Mouse (Mus musculus) lung, embryonic 14.5 days (tissue): ENCODE measurements around the gene Omp. TPM values are rescaled to one million over a fixed set of nuclear protein-coding genes. Genes with fewer than 3 reads are reported as not detected.

Experiments
- ATAC-seq: fragments of 200-750 bp; cut with Nextera tagmentation; 2 replicates; pipeline ENCODE4 v1.8.0; 2017; ENCODE audit warnings: mild to moderate bottlenecking, moderate TSS enrichment, moderate library complexity; ENCODE audit not compliant: insufficient read depth
- DNase-seq: peaks from one replicate; pipeline ENCODE4 v3.0.0-alpha.2; 2015
- H3K27ac ChIP-seq: fragments of 300-500 bp; sonication (generic); 2 replicates; pipeline ENCODE4 v1.5.1; 2014; ENCODE audit warnings: low read depth, mild to moderate bottlenecking, moderate library complexity
- H3K27me3 ChIP-seq: fragments of 300-500 bp; sonication (generic); 2 replicates; pipeline ENCODE4 v1.6.1; 2014; ENCODE audit warnings: low read length, control low read depth; ENCODE audit not compliant: insufficient read depth
- H3K36me3 ChIP-seq: fragments of 300-500 bp; sonication (generic); 2 replicates; pipeline ENCODE4 v1.6.1; 2014; ENCODE audit warnings: control low read depth; ENCODE audit not compliant: insufficient read depth
- H3K4me1 ChIP-seq: fragments of 300-500 bp; sonication (generic); 2 replicates; pipeline ENCODE4 v1.6.1; 2014; ENCODE audit warnings: antibody characterized with exemption, control low read depth; ENCODE audit not compliant: insufficient read depth
- H3K4me2 ChIP-seq: fragments of 300-500 bp; sonication (generic); 2 replicates; pipeline ENCODE4 v1.6.1; 2014; ENCODE audit warnings: mild to moderate bottlenecking
- H3K4me3 ChIP-seq: fragments of 300-500 bp; sonication (generic); 2 replicates; pipeline ENCODE4 v1.5.1; 2014; ENCODE audit warnings: low read depth, low read length
- H3K9ac ChIP-seq: fragments of 300-500 bp; sonication (generic); 2 replicates; pipeline ENCODE4 v1.6.1; 2014
- H3K9me3 ChIP-seq: fragments of 300-500 bp; sonication (generic); 2 replicates; pipeline ENCODE4 v1.6.1; 2016; ENCODE audit warnings: low read depth, low read length, control low read depth
- CTCF ChIP-seq: IDR thresholded peaks from 2 replicates; pipeline ENCODE4 v1.5.1; 2016; ENCODE audit warnings: antibody characterized with exemption, low read depth
- WGBS: fragments of 180-500 bp; shearing (Covaris S2); extraction: QIAGEN DNeasy Blood & Tissue Kit; methylation state at CpG from one replicate; pipeline ENCODE4 v1.1.7; 2014; 5-methylcytosine and 5-hydroxymethylcytosine counted together
- polyA plus RNA-seq: library from polyadenylated mRNA; unstranded; fragments of >200 nt; fragmentation: Nextera tagmentation; extraction: Ambion mirVana; gene quantifications from 2 replicates; pipeline ENCODE4 v1.2.1, GENCODE M21; 2014

Gene Omp
- polyA plus RNA-seq, 1 experiment from 2014 or later = 0.33 TPM

GRCm38 (mm10) chr7:98177071-98177485 is 31.8 kb upstream of the Omp start:
- Histone ChIP-seq H3K27me3 (no peaks in the 10 kb centered on the region), H3K4me2 (peak overlapping the region; percentile 80), H3K9me3 (no peaks in the 10 kb centered on the region), H3K36me3 (no peaks in the 10 kb centered on the region), H3K4me1 (0 out of 2 replicates have a peak, but pooled peaks cover 12% of the 10 kb centered on the region), H3K27ac (0 out of 2 replicates have a peak overlapping the region, but pooled peaks have one; percentile 18), H3K9ac (no peak overlapping the region; the same call in 1 of the 2 replicates), H3K4me3 (peak overlapping the region; percentile 76)
- no peak for TF ChIP-seq CTCF
- no peak for ATAC-seq
- 39% methylated on average over 2 of the region's 2 CpGs for WGBS
- no peak for DNase-seq

GRCm38 (mm10) chr7:98176322-98177070 is 31.2 kb upstream of the Omp start:
- Histone ChIP-seq H3K4me3 (peak overlapping the region; percentile 76; the same call in 1 of the 2 replicates), H3K9me3 (no peaks in the 10 kb centered on the region), H3K9ac (no peak overlapping the region), H3K4me1 (0 out of 2 replicates have a peak, but pooled peaks cover 14% of the 10 kb centered on the region), H3K27ac (peak overlapping the region; percentile 13; the same call in 1 of the 2 replicates), H3K36me3 (no peaks in the 10 kb centered on the region), H3K27me3 (no peaks in the 10 kb centered on the region), H3K4me2 (peak overlapping the region; percentile 80)
- DNase-seq (no peak), ATAC-seq (no peak)
- WGBS = 61% methylated on average over 8 of the region's 8 CpGs
- no peak for TF ChIP-seq CTCF

- H3K9ac ChIP-seq = no peak overlapping the region
- TF ChIP-seq CTCF = no peak
- H3K4me2 ChIP-seq = peak overlapping the region; percentile 12; the same call in 1 of the 2 replicates
- peaks cover 20% of the 10 kb centered on the region; the same call in 1 of the 2 replicates for H3K4me1 ChIP-seq
- no peak overlapping the region for H3K4me3 ChIP-seq
- no peak overlapping the region; the same call in 1 of the 2 replicates for H3K27ac ChIP-seq
- no peaks in the 10 kb centered on the region for H3K27me3 ChIP-seq
- no peaks in the 10 kb centered on the region for H3K36me3 ChIP-seq
- no peaks in the 10 kb centered on the region for H3K9me3 ChIP-seq
- WGBS = 58% methylated on average over 4 of the region's 4 CpGs
- no peak for DNase-seq
- no peak for ATAC-seq
Measured at GRCm38 (mm10) chr7:98174883-98175755, 29.8 kb upstream of the Omp start.

- DNase-seq (no peak), ATAC-seq (no peak)
- no peaks in the 10 kb centered on the region for H3K9me3 ChIP-seq
- H3K27ac ChIP-seq = no peak overlapping the region
- no peaks in the 10 kb centered on the region for H3K27me3 ChIP-seq
- H3K4me3 ChIP-seq = no peak overlapping the region
- no peak overlapping the region for H3K9ac ChIP-seq
- no peak overlapping the region for H3K4me2 ChIP-seq
- WGBS = 29% methylated on average over 4 of the region's 4 CpGs
- no peak for TF ChIP-seq CTCF
- no peaks in the 10 kb centered on the region for H3K36me3 ChIP-seq
- peaks cover 17% of the 10 kb centered on the region; the same call in 1 of the 2 replicates for H3K4me1 ChIP-seq
Measured at GRCm38 (mm10) chr7:98173408-98173807, 28.1 kb upstream of the Omp start.

GRCm38 (mm10) chr7:98172661-98173060 is 27.4 kb upstream of the Omp start:
- TF ChIP-seq CTCF = no peak
- WGBS = 73% methylated on average over 8 of the region's 8 CpGs
- DNase-seq (no peak), ATAC-seq (no peak)
- Histone ChIP-seq H3K4me3 (no peak overlapping the region), H3K4me2 (no peak overlapping the region), H3K4me1 (peaks cover 17% of the 10 kb centered on the region; the same call in 1 of the 2 replicates), H3K27me3 (no peaks in the 10 kb centered on the region), H3K9ac (no peak overlapping the region), H3K27ac (no peak overlapping the region), H3K36me3 (no peaks in the 10 kb centered on the region), H3K9me3 (no peaks in the 10 kb centered on the region)

GRCm38 (mm10) chr7:98171141-98172073 is 26.1 kb upstream of the Omp start:
- no peak overlapping the region for H3K9ac ChIP-seq
- H3K9me3 ChIP-seq = no peaks in the 10 kb centered on the region
- peak overlapping the region; percentile 58 for H3K27ac ChIP-seq
- DNase-seq (no peak), ATAC-seq (peak; percentile 70)
- TF ChIP-seq CTCF = no peak
- peaks cover 10% of the 10 kb centered on the region; the same call in 1 of the 2 replicates for H3K4me1 ChIP-seq
- 57% methylated on average over 6 of the region's 6 CpGs for WGBS
- no peaks in the 10 kb centered on the region for H3K27me3 ChIP-seq
- no peaks in the 10 kb centered on the region for H3K36me3 ChIP-seq
- no peak overlapping the region; the same call in 1 of the 2 replicates for H3K4me2 ChIP-seq
- no peak overlapping the region for H3K4me3 ChIP-seq
